ENCODE assay signal across 13 mouse cellular contexts in the genomic region with DNA sequence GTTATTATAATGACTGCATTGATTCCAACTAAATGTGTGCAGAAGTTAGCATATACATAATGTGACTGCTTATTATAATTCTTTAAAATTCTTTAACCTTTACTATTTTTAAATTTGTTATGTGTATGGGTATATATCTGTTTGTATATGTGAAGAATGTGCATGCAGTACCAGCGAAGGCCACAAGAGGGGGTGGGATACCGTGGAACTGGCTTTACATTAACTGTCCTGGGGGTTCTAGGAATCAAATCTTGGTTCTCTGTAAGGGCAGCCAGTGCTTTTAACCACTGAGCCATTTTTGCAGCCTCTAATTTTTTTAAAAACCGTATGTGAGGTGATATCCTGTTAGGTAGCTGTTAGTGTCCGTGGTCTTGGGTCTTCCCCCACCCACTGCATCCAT. TPM values are rescaled to one million over a fixed set of nuclear protein-coding genes. Genes with fewer than 3 reads are reported as not detected.
A peak's percentile ranks its signal among the peaks of the same experiment; 100 is the strongest.
DNase-seq lines count a peak whose midpoint lies in the region; ATAC-seq and TF ChIP-seq lines count a peak whose summit lies in the region.
"Had no signal": no experiment of that assay in that cellular context is flagged by ENCODE, and none has a peak within 500 bp of the region (broad histone marks: within the 10 kb centered on the region; RNA-seq: fewer than 3 reads in every experiment).

No protein-coding gene starts in this region.

- peaks cover 77% of the 10 kb centered on the region for H3K27me3 ChIP-seq in CH12.LX (replicated peaks)
- no peaks in the 10 kb centered on the region for H3K27me3 ChIP-seq in hindbrain, postnatal 0 days (ENCODE audit: insufficient read depth, low read length)
- peaks cover 28% of the 10 kb centered on the region for H3K27me3 ChIP-seq in midbrain, embryonic 10.5 days (ENCODE audit: low read depth, poor library complexity, severe bottlenecking)

- no peak for TF ChIP-seq EP300 in CH12.LX (IDR thresholded peaks at IDR 0.05; ENCODE audit: low read length)

- peak; percentile 6 for TF ChIP-seq RAD21 in CH12.LX (IDR thresholded peaks at IDR 0.05; ENCODE audit: low read depth, low read length)

- H3K9ac ChIP-seq in CH12.LX (ENCODE audit: insufficient read depth, low read depth), result no peak overlapping the region
- no peak overlapping the region for H3K9ac ChIP-seq in hindbrain, postnatal 0 days (replicated peaks; ENCODE audit: low read length)
- H3K9ac ChIP-seq: limb, embryonic 15.5 days had no signal

- in situ Hi-C loops in CH12.LX (cut with MboI; ENCODE audit: low pct_ligation_motif_present, low pct_unique_long_range_greater_than_20kb, low sequenced_read_pairs), result no loop called here

- dilution Hi-C loops in CH12.LX (cut with MboI; ENCODE audit: extremely low pct_ligation_motif_present, extremely low pct_unique_long_range_greater_than_20kb, low sequenced_read_pairs), result no loop called here

- 69% methylated on average over 4 of the region's 4 CpGs for WGBS in hindbrain, postnatal 0 days
- WGBS in midbrain, embryonic 10.5 days, result 72% methylated on average over 4 of the region's 4 CpGs

- no peak overlapping the region for H3K4me2 ChIP-seq in CH12.LX (ENCODE audit: insufficient read depth, low read depth, poor library complexity, severe bottlenecking)
- H3K4me2 ChIP-seq in hindbrain, postnatal 0 days (ENCODE audit: low read depth, low read length), result no peak overlapping the region
- H3K4me2 ChIP-seq: limb, embryonic 15.5 days had no signal

- peak; percentile 65 to 79 for DNase-seq in cerebellum, postnatal 10 days
- no peak for DNase-seq in cerebellum, adult 11-12 months
- peak; percentile 23 to 33 for DNase-seq in kidney, postnatal 4 days
- no peak for DNase-seq in kidney, postnatal 14 days
- no peak for DNase-seq in CH12.LX (ENCODE audit: extremely low read depth)
- peak; percentile 54 for DNase-seq in hindbrain, postnatal 0 days (ENCODE audit: low spot score)
- DNase-seq in midbrain, embryonic 10.5 days (ENCODE audit: low spot score), result no peak
- DNase-seq: gastrocnemius, postnatal 36 days; heart, postnatal 4 days had no signal

- H3K27ac ChIP-seq in CH12.LX (ENCODE audit: insufficient read depth, low read depth), result no peak overlapping the region
- H3K27ac ChIP-seq in hindbrain, postnatal 0 days, result no peak overlapping the region
- no peak overlapping the region for H3K27ac ChIP-seq in midbrain, embryonic 10.5 days (replicated peaks)
- H3K27ac ChIP-seq: limb, embryonic 15.5 days had no signal

- H3K36me3 ChIP-seq in CH12.LX (replicated peaks in 1 of 2; ENCODE audit: control insufficient read depth in 1 of 2, insufficient read depth in 1 of 2, low read length in 1 of 2), result no peaks in the 10 kb centered on the region
- no peaks in the 10 kb centered on the region for H3K36me3 ChIP-seq in hindbrain, postnatal 0 days (ENCODE audit: insufficient read depth, low read length)
- H3K36me3 ChIP-seq in midbrain, embryonic 10.5 days, result no peaks in the 10 kb centered on the region
- H3K36me3 ChIP-seq: limb, embryonic 15.5 days had no signal

- no peak for ATAC-seq in hindbrain, postnatal 0 days
- no peak for ATAC-seq in erythroblast, adult 5-6 weeks (replicated peaks; ENCODE audit: low FRiP score, poor library complexity, severe bottlenecking)

- no peaks in the 10 kb centered on the region for H3K4me1 ChIP-seq in CH12.LX (ENCODE audit: control insufficient read depth in 1 of 2, insufficient read depth in 2 of 2)
- peaks cover 25% of the 10 kb centered on the region for H3K4me1 ChIP-seq in hindbrain, postnatal 0 days (ENCODE audit: insufficient read depth, low read length)
- peaks cover 52% of the 10 kb centered on the region for H3K4me1 ChIP-seq in midbrain, embryonic 10.5 days
- H3K4me1 ChIP-seq: megakaryocyte, embryonic 14.5 days had no signal

- H3K79me2 ChIP-seq in CH12.LX (replicated peaks; ENCODE audit: control insufficient read depth, extremely low read depth, insufficient read depth, poor library complexity, severe bottlenecking), result no peaks in the 10 kb centered on the region

- H3K4me3 ChIP-seq in CH12.LX (replicated peaks in 1 of 3; ENCODE audit: low read depth in 2 of 3, low read length in 2 of 3, poor library complexity in 1 of 3), result no peak overlapping the region
- H3K4me3 ChIP-seq in hindbrain, postnatal 0 days (ENCODE audit: low read length), result no peak overlapping the region
- no peak overlapping the region for H3K4me3 ChIP-seq in midbrain, embryonic 10.5 days
- H3K4me3 ChIP-seq: limb, embryonic 15.5 days; megakaryocyte, embryonic 14.5 days had no signal

- TF ChIP-seq CTCF in CH12.LX (conservative IDR thresholded peaks at IDR 0.05 in 1 of 2, IDR thresholded peaks at IDR 0.05 in 1 of 2; ENCODE audit: low read depth in 2 of 2, low read length in 2 of 2), result peak; percentile 30 to 45; a peak in 3 of 4 replicates
- peak; percentile 72 for TF ChIP-seq CTCF in hindbrain, postnatal 0 days (IDR thresholded peaks at IDR 0.05; ENCODE audit: low read depth)

- H3K9me3 ChIP-seq in CH12.LX (replicated peaks; ENCODE audit: low read length), result peaks cover 4% of the 10 kb centered on the region
- no peaks in the 10 kb centered on the region for H3K9me3 ChIP-seq in hindbrain, postnatal 0 days (ENCODE audit: low read length)
- H3K9me3 ChIP-seq in midbrain, embryonic 10.5 days (replicated peaks), result no peaks in the 10 kb centered on the region
- H3K9me3 ChIP-seq: limb, embryonic 15.5 days had no signal

- no peak for TF ChIP-seq POLR2A in CH12.LX (IDR thresholded peaks at IDR 0.05; ENCODE audit: low read depth, low read length)

TF ChIP-seq in CH12.LX, 34 proteins besides CTCF, POLR2A, EP300 and RAD21:
- no peak for TF ChIP-seq E2F4 (IDR thresholded peaks at IDR 0.05; ENCODE audit: insufficient replicate concordance, low read depth, low read length)
- TF ChIP-seq MYC (IDR thresholded peaks at IDR 0.05; ENCODE audit: low read depth, low read length), result no peak
- TF ChIP-seq ELF1 (IDR thresholded peaks at IDR 0.05; ENCODE audit: low read depth, low read length), result no peak
- TF ChIP-seq ZC3H11A (IDR thresholded peaks at IDR 0.05; ENCODE audit: low read depth, low read length), result no peak
- TF ChIP-seq JUND (conservative IDR thresholded peaks at IDR 0.05; ENCODE audit: low read depth, low read length), result no peak
- TF ChIP-seq ZKSCAN1 (IDR thresholded peaks at IDR 0.05; ENCODE audit: borderline replicate concordance, low read depth, low read length), result no peak
- TF ChIP-seq SMC3 (IDR thresholded peaks at IDR 0.05; ENCODE audit: low read depth, low read length), result no peak
- TF ChIP-seq KAT2A (IDR thresholded peaks at IDR 0.05; ENCODE audit: insufficient replicate concordance, low read length), result no peak

RNA-seq across cellular contexts. Expression of a gene that starts 5.1 kb away (rescaled TPM):
- not detected in 2 replicates for total RNA-seq in CH12.LX (2012; rRNA removed)
- total RNA-seq in CH12.LX (2014; rRNA removed), result not detected in 2 replicates
- not detected in 2 replicates for polyA plus RNA-seq in CH12.LX (2012; ENCODE audit: insufficient read length, low read depth)
- total RNA-seq in hindbrain, postnatal 0 days (2014; rRNA removed), result 170 and 187 TPM in 2 replicates
- polyA plus RNA-seq in hindbrain, postnatal 0 days (2015; fragmentation: Nextera tagmentation; extraction: Ambion mirVana), result 157 and 161 TPM in 2 replicates
- not detected in 2 replicates for total RNA-seq in erythroblast, adult 5-6 weeks (2015; ENCODE audit: low replicate concordance)
- total RNA-seq in erythroblast, adult 5-6 weeks (2017; ENCODE audit: low replicate concordance), result not detected in 2 replicates
- polyA plus RNA-seq in midbrain, embryonic 10.5 days (2016; fragmentation: Nextera tagmentation; extraction: Ambion mirVana), result 107 and 159 TPM in 2 replicates
- polyA plus RNA-seq: C2C12 had no signal

Comparison
In these comparisons a context has a peak if more than half of its experiments do, and no peak if none do; other contexts are left out.
1. DNase-seq: peak in cerebellum, postnatal 10 days (2 of 2), kidney, postnatal 4 days (2 of 2) and hindbrain, postnatal 0 days (single experiment); none in cerebellum, adult 11-12 months (single experiment), kidney, postnatal 14 days (single experiment), CH12.LX (single experiment) and midbrain, embryonic 10.5 days (single experiment).
2. RNA of a gene that starts 5.1 kb away (total RNA-seq): 170 to 187 TPM in hindbrain, postnatal 0 days; not detected in CH12.LX and not detected in erythroblast, adult 5-6 weeks; every median in the first group is over 100 times any median in the second.